Mouse (Mus musculus) CD4-positive naive resting alpha-beta T cell, adult 76 days (primary cell): ENCODE measurements around the gene Atp6v0d1. TPM values are rescaled to one million over a fixed set of nuclear protein-coding genes. Genes with fewer than 3 reads are reported as not detected.

ENCODE experiments used
- total RNA-seq: library from RNA; stranded (reverse); gene quantifications from one replicate; pipeline ENCODE4 v1.2.4, GENCODE M21; 2023

Gene Atp6v0d1
- total RNA-seq, result 82.3 TPM

GRCm38 (mm10) chr8:105565952-105566702 lies at the start of gene Atp6v0d1:
Atp6v0d1 (minus strand) TSS chr8:105566047.

GRCm38 (mm10) chr8:105604804-105605381 lies 39.0 kb upstream of the Atp6v0d1 start, which contains the start of gene Ripor1:
Ripor1 (plus strand) TSS chr8:105605255.

DNA sequence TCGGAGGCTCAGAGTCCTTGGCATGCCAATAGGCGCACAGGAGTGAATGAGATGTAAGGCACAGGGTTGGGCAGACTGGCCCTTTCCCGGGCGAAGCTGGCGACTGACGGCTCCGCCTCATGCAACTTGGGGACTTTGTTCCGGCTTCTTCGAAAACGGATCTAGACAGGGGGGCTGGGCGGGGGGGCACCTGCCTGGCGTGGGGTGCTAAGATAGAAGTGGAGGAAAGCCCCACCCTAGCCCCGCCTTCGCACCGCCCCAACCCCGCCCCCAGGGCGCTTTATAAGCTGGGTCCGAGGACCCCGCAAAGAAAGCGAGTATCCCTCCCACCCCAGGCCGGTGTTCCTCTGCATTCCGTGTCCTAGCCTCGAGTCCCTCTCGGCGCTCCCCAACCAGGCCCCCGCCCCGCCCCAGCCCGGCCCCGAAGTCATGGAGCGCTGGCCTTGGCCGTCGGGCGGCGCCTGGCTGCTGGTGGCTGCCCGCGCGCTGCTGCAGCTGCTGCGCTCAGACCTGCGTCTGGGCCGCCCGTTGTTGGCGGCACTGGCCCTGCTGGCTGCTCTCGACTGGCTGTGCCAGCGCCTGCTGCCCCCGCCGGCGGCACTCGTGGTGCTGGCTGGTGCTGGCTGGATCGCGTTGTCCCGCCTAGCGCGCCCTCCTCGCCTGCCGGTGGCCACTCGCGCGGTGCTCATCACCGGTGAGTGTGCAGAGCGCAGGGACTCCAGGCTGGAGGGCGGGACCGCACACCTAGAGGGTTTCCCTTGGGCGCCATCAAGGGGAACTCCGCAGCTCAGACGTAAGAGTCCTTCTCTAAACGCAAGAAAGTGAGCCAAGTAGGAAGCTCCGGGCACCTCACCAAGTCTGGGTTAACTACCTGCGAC lies 47.2 kb downstream of the Atp6v0d1 start, which contains the start of gene Hsd11b2:
Gene Hsd11b2, plus strand, starts transcription at position 320 of the 878 bp plus-strand sequence.

DNA sequence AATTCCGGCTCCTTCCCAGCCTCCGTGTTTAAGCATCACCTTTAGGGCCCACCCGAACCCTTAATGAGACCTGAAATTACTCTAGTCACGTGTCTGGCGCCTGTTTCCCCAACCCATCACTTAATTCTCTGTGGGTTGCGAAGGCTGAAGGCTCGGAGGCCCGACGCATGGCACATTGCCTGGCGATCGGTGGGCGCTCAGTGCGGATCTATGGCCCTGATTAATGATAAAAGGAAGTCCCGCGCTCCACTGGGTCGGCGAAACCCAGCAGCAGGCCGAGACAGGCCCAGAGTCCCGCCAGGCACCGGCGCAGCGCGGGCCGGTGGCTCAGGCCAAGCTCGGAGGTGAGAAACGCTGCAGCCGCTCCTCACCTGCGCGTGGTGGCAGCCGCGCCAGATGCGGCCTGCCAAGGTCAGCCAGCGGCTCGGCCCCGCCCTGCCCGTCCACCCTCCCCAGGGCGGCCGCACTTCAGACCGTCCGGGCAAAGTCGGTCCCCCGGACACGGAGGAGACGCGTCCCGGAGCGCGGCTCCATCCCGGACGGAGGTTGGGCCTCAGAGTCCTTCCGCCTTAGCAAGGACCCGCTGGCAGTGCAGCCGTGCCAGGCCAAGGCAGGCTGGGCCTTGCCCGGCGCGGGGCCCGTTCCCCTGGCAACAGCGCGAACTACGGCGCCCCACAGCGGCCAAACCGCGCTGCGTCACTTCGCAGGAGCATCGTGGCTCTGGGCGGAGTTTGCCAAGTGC lies 69.2 kb downstream of the Atp6v0d1 start, which contains the start of gene Zdhhc1:
Gene Zdhhc1, minus strand, starts transcription at position 464 of the 742 bp plus-strand sequence.

Other genes starting within 250 kb of the Atp6v0d1 start
- gene Lrrc29, start 239.8 kb downstream of the Atp6v0d1 start, total RNA-seq, result 5.3 TPM
- gene Tmem208, start 239.7 kb downstream of the Atp6v0d1 start, total RNA-seq, result 25.6 TPM
- 17.7 TPM for gene Fhod1, start 218.1 kb downstream of the Atp6v0d1 start, total RNA-seq
- 0.82 TPM for gene Slc9a5, start 217.2 kb downstream of the Atp6v0d1 start, total RNA-seq
- not detected for gene Plekhg4, start 192.8 kb downstream of the Atp6v0d1 start, total RNA-seq
- not detected for gene Kctd19, start 152.5 kb downstream of the Atp6v0d1 start, total RNA-seq
- not detected for gene Lrrc36, start 152.5 kb downstream of the Atp6v0d1 start, total RNA-seq
- 0.82 TPM for gene Tppp3, start 94.5 kb downstream of the Atp6v0d1 start, total RNA-seq
- gene Zdhhc1, start 69.1 kb downstream of the Atp6v0d1 start, total RNA-seq, result 4.3 TPM
- not detected for gene Hsd11b2, start 47.3 kb downstream of the Atp6v0d1 start, total RNA-seq
- gene Ripor1, start 39.2 kb upstream of the Atp6v0d1 start, total RNA-seq, result 19.3 TPM
- 147 TPM for gene Ctcf, start 70.5 kb upstream of the Atp6v0d1 start, total RNA-seq
- not detected for gene Agrp, start 71.3 kb upstream of the Atp6v0d1 start, total RNA-seq
- 141 TPM for gene Carmil2, start 120.2 kb upstream of the Atp6v0d1 start, total RNA-seq
- gene Acd, start 135.1 kb upstream of the Atp6v0d1 start, total RNA-seq, result 53.3 TPM
- gene Pard6a, start 135.1 kb upstream of the Atp6v0d1 start, total RNA-seq, result 8.4 TPM
- not detected for gene 4933405L10Rik, start 141.6 kb upstream of the Atp6v0d1 start, total RNA-seq
- 1.3 TPM for gene Enkd1, start 142.2 kb upstream of the Atp6v0d1 start, total RNA-seq
- 2.9 TPM for gene Gfod2, start 192.6 kb upstream of the Atp6v0d1 start, total RNA-seq